Mouse (Mus musculus): ENCODE measurements around the gene Gm49661. TPM values are rescaled to one million over a fixed set of nuclear protein-coding genes. Genes with fewer than 3 reads are reported as not detected.

The Gm49661 gene
- polyA plus RNA-seq, 1 experiment from 2014 or later: not detected

DNA sequence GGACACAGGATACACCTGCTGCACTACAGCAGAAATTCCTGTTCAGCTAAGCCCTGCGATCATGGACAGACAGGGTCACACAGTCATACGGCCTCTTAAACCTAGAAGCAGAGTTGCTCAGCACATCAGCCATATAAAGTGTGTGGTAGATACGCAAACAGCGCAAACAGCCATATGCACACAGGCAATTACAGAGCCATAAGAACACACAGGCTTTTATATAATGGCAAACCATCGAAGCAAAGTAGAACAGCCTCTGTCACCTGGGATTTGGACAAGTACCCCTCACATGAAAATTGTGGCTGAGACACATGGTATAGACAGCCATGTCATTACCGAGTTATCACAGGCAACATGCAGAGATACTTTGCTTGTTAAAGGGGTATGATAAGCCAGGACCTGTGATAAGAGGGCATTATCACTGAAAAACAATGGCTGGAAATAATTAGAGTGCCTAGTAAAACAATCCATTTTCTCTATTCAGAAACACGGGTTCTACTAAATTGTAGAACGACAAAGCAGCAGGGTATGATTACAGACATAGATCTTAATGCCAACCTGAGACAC, 17.2 kb upstream of the Gm49661 start:
- no peak for DNase-seq (ENCODE audit: low spot score)
- WGBS: 33% methylated on average over 8 of the region's 8 CpGs
- Histone ChIP-seq H3K27ac (ENCODE audit: low read depth, low read length) (peak overlapping the region; percentile 4; the same call in 1 of the 2 replicates), H3K4me1 (ENCODE audit: control insufficient read depth, insufficient read depth, low read length) (peaks cover 20% of the 10 kb centered on the region), H3K9me3 (replicated peaks; ENCODE audit: control insufficient read depth, low read length) (no peaks in the 10 kb centered on the region), H3K4me2 (ENCODE audit: low read length) (peak overlapping the region; percentile 98), H3K27me3 (replicated peaks; ENCODE audit: control insufficient read depth, insufficient read depth, low read length) (0 out of 2 replicates have a peak, but pooled peaks cover 12% of the 10 kb centered on the region), H3K9ac (ENCODE audit: low read length) (peak overlapping the region; percentile 67; the same call in 1 of the 2 replicates), H3K36me3 (ENCODE audit: control insufficient read depth, insufficient read depth, low read length) (no peaks in the 10 kb centered on the region), H3K4me3 (ENCODE audit: low read depth, low read length) (peak overlapping the region; percentile 49)
- ATAC-seq: no peak

DNA sequence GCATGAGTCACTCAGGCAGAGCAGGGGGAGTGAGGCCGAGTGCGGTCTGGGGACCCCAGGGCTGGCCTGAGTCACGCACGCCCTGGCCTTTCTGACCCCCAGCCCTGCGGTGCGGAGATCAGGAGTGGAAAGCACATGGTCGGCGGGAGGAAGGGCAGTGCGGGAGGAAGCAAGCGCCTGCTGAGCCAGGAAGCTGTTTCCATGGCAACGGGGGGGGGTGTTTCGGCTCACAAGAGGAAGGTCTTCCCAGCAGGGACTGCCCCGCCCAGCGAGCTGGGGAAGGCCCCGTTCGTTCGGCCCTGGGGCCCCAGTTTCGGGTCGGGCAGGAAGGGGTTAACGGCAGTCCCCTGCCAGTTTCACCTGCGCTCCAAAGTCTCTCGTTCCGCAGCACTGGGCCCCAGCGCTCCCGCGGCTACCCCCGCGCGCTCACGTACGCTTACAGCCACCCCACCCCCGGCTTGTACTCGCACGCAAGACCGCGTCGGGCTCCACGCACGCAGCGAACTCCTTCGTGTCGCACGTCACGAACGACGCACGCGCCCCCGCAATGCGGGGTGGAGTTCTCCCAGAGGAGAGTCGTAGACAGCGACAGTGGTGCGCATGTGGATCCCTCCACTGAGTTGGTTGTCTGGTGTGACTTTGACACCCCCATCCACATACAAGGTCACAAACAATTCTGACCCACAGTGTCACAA, 16.6 kb upstream of the Gm49661 start:
- H3K27me3 ChIP-seq (replicated peaks; ENCODE audit: control insufficient read depth, insufficient read depth, low read length): 0 out of 2 replicates have a peak, but pooled peaks cover 12% of the 10 kb centered on the region
- under 1% methylated on average over 52 of the region's 53 CpGs for WGBS

DNA sequence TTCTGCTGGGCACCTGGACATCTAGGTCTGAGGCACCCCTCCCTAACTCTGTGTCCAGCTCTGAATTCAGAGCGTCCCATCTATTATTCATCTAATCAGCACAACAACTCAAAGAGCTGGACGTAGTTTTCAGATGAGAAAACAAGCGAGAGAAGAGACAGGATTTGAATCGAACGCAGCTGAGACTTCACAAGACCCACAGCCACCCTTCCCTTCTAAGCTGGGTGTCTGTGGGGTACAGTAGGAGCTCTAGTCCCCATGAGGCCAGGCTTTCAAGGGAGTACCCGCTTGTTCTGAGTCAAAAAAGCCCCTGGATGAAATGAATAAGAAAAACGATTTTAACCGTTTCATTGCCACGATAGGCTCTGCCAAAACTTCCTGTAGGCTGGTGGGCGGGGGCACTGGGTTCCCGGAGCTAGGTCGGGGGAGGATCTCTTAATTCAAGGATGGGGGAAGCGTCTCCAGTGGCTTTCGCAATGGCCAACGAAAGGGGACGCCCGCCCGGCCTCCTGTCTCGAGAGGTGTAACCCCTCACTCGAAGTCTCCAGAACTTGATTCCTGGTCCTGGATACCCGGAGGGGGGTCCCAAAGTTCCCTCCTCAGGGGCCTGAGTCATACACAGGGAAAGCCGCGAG, 15.9 kb upstream of the Gm49661 start:
- H3K36me3 ChIP-seq (ENCODE audit: control insufficient read depth, insufficient read depth, low read length): no peaks in the 10 kb centered on the region
- DNase-seq (ENCODE audit: low spot score): no peak
- WGBS: 2% methylated on average over 23 of the region's 23 CpGs
- peak overlapping the region; percentile 49 for H3K4me3 ChIP-seq (ENCODE audit: low read depth, low read length)
- ATAC-seq: no peak
- peak overlapping the region; percentile 67 for H3K9ac ChIP-seq (ENCODE audit: low read length)
- peak overlapping the region; percentile 98 for H3K4me2 ChIP-seq (ENCODE audit: low read length)
- H3K27ac ChIP-seq (ENCODE audit: low read depth, low read length): peak overlapping the region; percentile 4; the same call in 1 of the 2 replicates
- H3K9me3 ChIP-seq (replicated peaks; ENCODE audit: control insufficient read depth, low read length): no peaks in the 10 kb centered on the region
- H3K4me1 ChIP-seq (ENCODE audit: control insufficient read depth, insufficient read depth, low read length): peaks cover 20% of the 10 kb centered on the region
- 0 out of 2 replicates have a peak, but pooled peaks cover 12% of the 10 kb centered on the region for H3K27me3 ChIP-seq (replicated peaks; ENCODE audit: control insufficient read depth, insufficient read depth, low read length)

More for the DNA sequence above, 16.6 kb upstream of the Gm49661 start:
- Histone ChIP-seq H3K36me3 (ENCODE audit: control insufficient read depth, insufficient read depth, low read length) (no peaks in the 10 kb centered on the region), H3K27ac (ENCODE audit: low read depth, low read length) (peak overlapping the region; percentile 4; the same call in 1 of the 2 replicates), H3K4me3 (ENCODE audit: low read depth, low read length) (peak overlapping the region; percentile 49), H3K4me2 (ENCODE audit: low read length) (peak overlapping the region; percentile 98), H3K4me1 (ENCODE audit: control insufficient read depth, insufficient read depth, low read length) (peaks cover 21% of the 10 kb centered on the region), H3K9ac (ENCODE audit: low read length) (peak overlapping the region; percentile 67), H3K9me3 (replicated peaks; ENCODE audit: control insufficient read depth, low read length) (no peaks in the 10 kb centered on the region)
- peak; percentile 21 for ATAC-seq
- peak; percentile 89 for DNase-seq (ENCODE audit: low spot score)

DNA sequence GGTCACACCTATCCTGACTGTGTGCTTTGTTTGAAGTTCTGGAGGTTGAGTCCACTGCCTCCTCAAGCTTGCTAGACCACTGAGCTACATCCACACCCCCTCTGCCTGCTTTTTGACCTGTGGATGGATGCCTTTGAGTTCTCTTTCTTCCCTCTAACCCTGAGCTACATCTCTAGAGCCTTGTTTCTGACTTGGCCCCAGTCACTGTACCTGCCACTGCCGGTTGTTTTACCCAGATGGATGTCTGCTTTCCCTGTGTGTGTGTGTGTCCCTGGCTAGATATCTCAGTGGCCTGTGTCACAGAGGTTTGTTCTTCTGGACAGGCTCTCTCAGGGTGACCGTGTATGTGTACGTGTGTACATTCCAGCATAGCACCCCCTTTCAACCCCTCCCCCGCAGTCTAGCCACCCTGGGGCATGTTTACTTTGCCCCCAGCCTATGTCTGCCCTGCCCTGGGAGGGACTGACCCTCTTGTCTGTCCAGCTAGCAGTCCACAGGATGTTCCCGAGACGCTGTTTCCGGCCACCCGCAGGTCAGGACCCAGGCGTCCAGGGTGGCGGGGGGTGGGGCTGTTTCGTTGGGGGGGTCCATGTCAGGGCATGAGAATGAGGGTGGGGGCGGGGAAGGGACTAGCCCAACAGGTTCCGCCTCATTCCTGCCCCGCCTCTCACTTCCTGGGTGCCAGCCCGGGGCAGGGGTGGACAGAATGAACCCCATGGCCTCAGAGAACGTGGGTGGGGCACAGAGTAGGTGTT, 15.2 kb upstream of the Gm49661 start:
- Histone ChIP-seq H3K27ac (ENCODE audit: low read depth, low read length) (no peak overlapping the region), H3K4me3 (ENCODE audit: low read depth, low read length) (no peak overlapping the region), H3K27me3 (replicated peaks; ENCODE audit: control insufficient read depth, insufficient read depth, low read length) (0 out of 2 replicates have a peak, but pooled peaks cover 12% of the 10 kb centered on the region), H3K4me1 (ENCODE audit: control insufficient read depth, insufficient read depth, low read length) (peaks cover 22% of the 10 kb centered on the region), H3K36me3 (ENCODE audit: control insufficient read depth, insufficient read depth, low read length) (no peaks in the 10 kb centered on the region), H3K9ac (ENCODE audit: low read length) (peak overlapping the region; percentile 67; the same call in 1 of the 2 replicates), H3K9me3 (replicated peaks; ENCODE audit: control insufficient read depth, low read length) (no peaks in the 10 kb centered on the region), H3K4me2 (ENCODE audit: low read length) (peak overlapping the region; percentile 98; the same call in 1 of the 2 replicates)
- DNase-seq (ENCODE audit: low spot score) (no peak), ATAC-seq (no peak)
- 20% methylated on average over 16 of the region's 16 CpGs for WGBS

DNA sequence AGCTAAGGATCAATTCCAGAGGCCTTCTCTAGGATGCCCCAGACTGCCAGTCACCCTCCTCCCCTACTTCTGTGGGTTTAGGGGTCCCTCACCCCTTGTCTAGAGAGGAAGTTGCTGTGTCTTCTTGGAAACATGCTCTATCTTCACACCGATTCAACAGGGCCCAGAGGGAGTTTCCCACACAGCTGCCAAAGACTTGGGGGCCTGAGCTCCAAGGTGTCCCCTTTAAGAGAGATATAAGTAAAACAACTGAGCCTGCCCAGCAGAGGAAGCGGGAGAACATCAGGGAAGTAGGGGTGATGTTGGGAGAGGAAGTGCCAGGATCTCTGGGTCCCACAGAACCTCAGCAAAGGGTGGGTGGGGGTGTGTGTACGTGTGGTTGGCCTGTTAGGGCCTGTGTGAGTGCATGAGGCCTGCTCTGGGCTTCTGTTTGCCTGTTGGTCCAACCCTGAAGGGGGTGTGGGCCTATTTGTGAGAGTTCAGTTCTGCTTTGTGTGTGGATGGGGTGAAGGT, 13.3 kb upstream of the Gm49661 start:
- H3K27ac ChIP-seq (ENCODE audit: low read depth, low read length): no peak overlapping the region
- no peak overlapping the region for H3K4me3 ChIP-seq (ENCODE audit: low read depth, low read length)
- H3K9ac ChIP-seq (ENCODE audit: low read length): no peak overlapping the region
- H3K27me3 ChIP-seq (replicated peaks; ENCODE audit: control insufficient read depth, insufficient read depth, low read length): peaks cover 25% of the 10 kb centered on the region
- no peak overlapping the region for H3K4me2 ChIP-seq (ENCODE audit: low read length)
- DNase-seq (ENCODE audit: low spot score): no peak
- no peaks in the 10 kb centered on the region for H3K36me3 ChIP-seq (ENCODE audit: control insufficient read depth, insufficient read depth, low read length)
- H3K4me1 ChIP-seq (ENCODE audit: control insufficient read depth, insufficient read depth, low read length): peaks cover 34% of the 10 kb centered on the region
- ATAC-seq: no peak
- 69% methylated on average over 3 of the region's 3 CpGs for WGBS
- no peaks in the 10 kb centered on the region for H3K9me3 ChIP-seq (replicated peaks; ENCODE audit: control insufficient read depth, low read length)

DNA sequence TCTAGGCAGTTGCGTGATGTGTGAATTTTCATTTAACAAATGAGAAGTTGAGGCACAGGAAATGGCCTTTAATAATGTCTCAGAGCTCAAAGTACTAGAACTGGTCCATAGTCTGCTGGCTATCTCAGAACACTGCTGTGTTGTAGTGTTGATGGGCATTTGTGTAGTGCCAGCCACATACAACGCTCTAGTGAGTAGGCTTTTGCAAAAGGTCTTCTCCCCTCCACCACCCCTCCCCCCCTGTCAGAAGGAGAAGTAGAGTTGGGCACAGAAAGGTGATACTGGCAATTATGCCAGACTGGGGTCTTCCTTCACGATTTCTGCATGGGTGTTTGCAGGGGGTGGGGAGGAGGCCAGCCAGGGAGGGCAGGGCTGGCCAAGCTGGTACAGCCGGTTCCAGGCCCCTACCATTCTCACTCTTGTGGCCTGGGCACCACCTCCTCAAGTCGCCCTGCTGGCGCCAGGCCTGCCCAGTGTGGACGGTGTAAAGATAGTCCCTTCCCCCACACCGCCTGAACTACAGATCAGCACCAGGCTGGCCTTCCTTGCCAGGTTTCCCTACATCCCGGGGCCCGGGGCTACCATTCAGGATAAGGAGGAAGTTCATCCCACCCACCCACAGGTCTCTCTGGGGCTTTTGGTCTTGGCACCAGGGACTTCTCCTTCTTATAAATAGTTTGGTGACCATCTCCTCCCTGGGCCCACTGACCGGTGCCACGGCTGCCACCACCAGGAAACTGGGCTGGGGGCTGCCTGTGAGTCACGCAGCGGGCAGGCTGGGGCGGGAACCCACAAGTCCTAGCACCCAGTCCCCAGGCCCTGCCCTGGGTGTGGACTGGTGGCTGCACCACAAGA, 12.6 kb upstream of the Gm49661 start:
- no peak overlapping the region for H3K27ac ChIP-seq (ENCODE audit: low read depth, low read length)
- WGBS: 80% methylated on average over 15 of the region's 15 CpGs
- H3K36me3 ChIP-seq (ENCODE audit: control insufficient read depth, insufficient read depth, low read length): no peaks in the 10 kb centered on the region
- no peak overlapping the region for H3K4me2 ChIP-seq (ENCODE audit: low read length)
- peaks cover 38% of the 10 kb centered on the region for H3K4me1 ChIP-seq (ENCODE audit: control insufficient read depth, insufficient read depth, low read length)
- H3K9me3 ChIP-seq (replicated peaks; ENCODE audit: control insufficient read depth, low read length): no peaks in the 10 kb centered on the region
- peaks cover 31% of the 10 kb centered on the region for H3K27me3 ChIP-seq (replicated peaks; ENCODE audit: control insufficient read depth, insufficient read depth, low read length)
- H3K9ac ChIP-seq (ENCODE audit: low read length): no peak overlapping the region
- no peak for DNase-seq (ENCODE audit: low spot score)
- no peak overlapping the region for H3K4me3 ChIP-seq (ENCODE audit: low read depth, low read length)
- no peak for ATAC-seq

DNA sequence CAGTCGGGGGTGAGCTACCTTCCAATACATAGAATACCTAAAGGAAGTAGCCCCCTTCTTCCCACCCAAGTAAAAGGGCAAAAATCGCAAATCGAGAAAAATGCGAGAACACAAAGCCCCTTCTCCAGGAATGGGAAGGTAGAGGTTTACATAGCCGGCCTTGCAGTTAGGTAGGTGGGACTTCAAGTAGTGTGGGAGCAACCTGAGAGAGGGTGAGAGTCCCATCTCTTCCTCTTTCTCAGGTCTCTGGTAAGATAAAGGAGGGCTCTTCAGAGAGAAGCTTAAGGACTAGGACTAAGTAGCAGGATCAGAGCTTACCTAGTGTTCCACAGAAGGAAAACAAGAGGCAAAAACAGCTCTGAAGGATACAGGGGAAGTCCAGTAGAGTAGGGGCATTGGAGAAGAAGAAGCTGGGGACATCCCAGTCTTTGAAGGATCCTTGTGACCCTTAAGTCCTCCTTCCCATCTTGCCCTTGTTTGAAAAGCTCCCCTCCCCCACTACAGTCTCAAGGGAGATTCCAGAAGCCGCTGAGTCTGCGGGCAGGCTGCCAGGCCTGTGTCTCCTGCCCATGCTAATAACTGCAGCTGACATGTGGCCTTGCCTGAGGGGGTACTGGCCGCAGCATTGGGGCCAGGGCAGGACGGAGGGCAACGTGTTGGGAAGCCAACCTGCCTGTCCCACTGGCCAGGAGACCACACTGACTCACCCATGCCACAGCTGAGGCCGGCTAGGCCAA, 11.6 kb upstream of the Gm49661 start:
- Histone ChIP-seq H3K27ac (ENCODE audit: low read depth, low read length) (no peak overlapping the region), H3K36me3 (ENCODE audit: control insufficient read depth, insufficient read depth, low read length) (no peaks in the 10 kb centered on the region), H3K4me1 (ENCODE audit: control insufficient read depth, insufficient read depth, low read length) (peaks cover 44% of the 10 kb centered on the region), H3K4me3 (ENCODE audit: low read depth, low read length) (no peak overlapping the region), H3K4me2 (ENCODE audit: low read length) (no peak overlapping the region), H3K9ac (ENCODE audit: low read length) (no peak overlapping the region; the same call in 1 of the 2 replicates), H3K27me3 (replicated peaks; ENCODE audit: control insufficient read depth, insufficient read depth, low read length) (peaks cover 27% of the 10 kb centered on the region), H3K9me3 (replicated peaks; ENCODE audit: control insufficient read depth, low read length) (no peaks in the 10 kb centered on the region)
- ATAC-seq: no peak
- DNase-seq (ENCODE audit: low spot score): peak; percentile 63
- 39% methylated on average over 11 of the region's 11 CpGs for WGBS

Measured in forebrain, embryonic 14.5 days (tissue).